Mouse (Mus musculus) liver, embryonic 12.5 days (tissue): ENCODE results near the gene Camsap1. TPM values are rescaled to one million over a fixed set of nuclear protein-coding genes. Genes with fewer than 3 reads are reported as not detected.

Experiments
- ATAC-seq: fragments of 200-750 bp; cut with Nextera tagmentation; 2 replicates; pipeline ENCODE4 v1.8.0; 2017; ENCODE audit warnings: moderate number of reproducible peaks, mild to moderate bottlenecking, moderate library complexity
- H3K27ac ChIP-seq: fragments of 300-500 bp; sonication (generic); 2 replicates; pipeline ENCODE4 v1.5.1; 2016; ENCODE audit warnings: mild to moderate bottlenecking
- H3K27me3 ChIP-seq: fragments of 300-500 bp; sonication (generic); replicated peaks from 2 replicates; pipeline ENCODE4 v1.6.1; 2016; ENCODE audit warnings: mild to moderate bottlenecking, moderate library complexity
- H3K36me3 ChIP-seq: fragments of 300-500 bp; sonication (generic); 2 replicates; pipeline ENCODE4 v1.6.1; 2016; ENCODE audit warnings: mild to moderate bottlenecking, moderate library complexity
- H3K4me1 ChIP-seq: fragments of 300-500 bp; sonication (generic); 2 replicates; pipeline ENCODE4 v1.6.1; 2016
- H3K4me2 ChIP-seq: fragments of 300-500 bp; sonication (generic); 2 replicates; pipeline ENCODE4 v1.6.1; 2016; ENCODE audit warnings: mild to moderate bottlenecking, moderate library complexity
- H3K4me3 ChIP-seq: fragments of 300-500 bp; sonication (generic); 2 replicates; pipeline ENCODE4 v1.5.1; 2016; ENCODE audit warnings: mild to moderate bottlenecking, moderate library complexity
- H3K9ac ChIP-seq: fragments of 300-500 bp; sonication (generic); 2 replicates; pipeline ENCODE4 v1.6.1; 2016; ENCODE audit warnings: mild to moderate bottlenecking, moderate library complexity
- H3K9me3 ChIP-seq: fragments of 300-500 bp; sonication (generic); replicated peaks from 2 replicates; pipeline ENCODE4 v1.6.1; 2016; ENCODE audit warnings: mild to moderate bottlenecking, moderate library complexity
- WGBS: fragments of 180-500 bp; shearing (Covaris S2); methylation state at CpG from one replicate; pipeline ENCODE4 v1.1.7; 2016; ENCODE audit not compliant: insufficient replicate concordance; 5-methylcytosine and 5-hydroxymethylcytosine counted together
- polyA plus RNA-seq: library from polyadenylated mRNA; unstranded; fragments of >200 nt; fragmentation: Nextera tagmentation; extraction: Ambion mirVana; gene quantifications from 2 replicates; pipeline ENCODE4 v1.2.1, GENCODE M21; 2016

The Camsap1 gene
- polyA plus RNA-seq, 1 experiment from 2014 or later = 13.0 TPM

DNA sequence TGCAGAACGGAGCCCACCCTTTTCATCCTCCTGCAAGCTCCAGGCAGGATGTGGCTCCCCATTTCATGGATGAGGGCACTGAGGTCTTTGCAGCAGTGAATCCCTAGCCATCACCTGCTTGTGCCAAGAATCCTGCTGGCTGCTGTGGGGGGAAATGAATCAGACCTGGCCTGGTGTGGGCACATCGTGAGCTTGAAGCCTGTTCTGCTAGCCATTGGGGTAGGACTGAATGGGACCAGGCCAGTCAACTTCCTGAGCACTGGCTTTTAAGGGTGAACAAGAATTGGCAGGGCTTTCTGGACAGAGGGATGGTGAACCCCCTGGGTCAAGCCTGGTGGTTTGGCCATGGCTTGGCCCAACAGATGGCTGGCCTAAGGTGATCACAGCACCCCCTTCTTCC lies 104.6 kb downstream of the Camsap1 start:
- H3K27me3 ChIP-seq = peaks cover 59% of the 10 kb centered on the region
- H3K9ac ChIP-seq = no peak overlapping the region
- H3K27ac ChIP-seq = no peak overlapping the region
- ATAC-seq = no peak
- no peaks in the 10 kb centered on the region for H3K36me3 ChIP-seq
- H3K4me2 ChIP-seq = no peak overlapping the region
- no peaks in the 10 kb centered on the region for H3K4me1 ChIP-seq
- no peaks in the 10 kb centered on the region for H3K9me3 ChIP-seq
- no peak overlapping the region for H3K4me3 ChIP-seq
- WGBS = 56% methylated on average over 2 of the region's 2 CpGs

DNA sequence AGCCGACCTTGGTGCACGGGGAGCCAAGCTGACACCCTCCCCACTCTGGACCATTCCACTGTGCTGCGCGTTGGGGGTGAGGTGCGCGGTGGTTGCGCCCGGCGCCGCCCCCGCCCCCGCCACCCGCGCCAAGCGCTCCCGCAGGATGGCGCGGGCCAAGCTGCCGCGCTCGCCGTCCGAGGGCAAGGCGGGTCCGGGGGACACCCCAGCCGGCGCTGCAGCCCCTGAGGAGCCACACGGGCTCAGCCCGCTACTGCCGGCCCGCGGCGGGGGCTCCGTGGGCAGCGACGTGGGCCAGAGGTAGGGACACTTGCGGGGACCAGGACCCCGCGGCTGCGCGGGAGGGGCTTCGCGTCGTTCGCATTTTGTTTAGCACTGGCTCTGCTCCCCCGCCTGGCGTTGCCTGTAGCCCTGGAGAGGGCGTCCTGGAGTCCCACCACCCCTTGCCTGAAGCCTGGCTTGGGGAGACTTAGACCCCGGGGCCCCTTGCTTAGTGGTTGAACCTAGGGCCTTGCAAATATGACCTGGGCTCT lies 105.3 kb downstream of the Camsap1 start:
- Histone ChIP-seq H3K27ac (no peak overlapping the region), H3K4me1 (no peaks in the 10 kb centered on the region), H3K4me3 (0 out of 2 replicates have a peak overlapping the region, but pooled peaks have one; percentile 7), H3K9ac (no peak overlapping the region), H3K4me2 (peak overlapping the region; percentile 49), H3K36me3 (no peaks in the 10 kb centered on the region), H3K9me3 (no peaks in the 10 kb centered on the region), H3K27me3 (peaks cover 59% of the 10 kb centered on the region)
- no peak for ATAC-seq
- 7% methylated on average over 38 of the region's 49 CpGs for WGBS

DNA sequence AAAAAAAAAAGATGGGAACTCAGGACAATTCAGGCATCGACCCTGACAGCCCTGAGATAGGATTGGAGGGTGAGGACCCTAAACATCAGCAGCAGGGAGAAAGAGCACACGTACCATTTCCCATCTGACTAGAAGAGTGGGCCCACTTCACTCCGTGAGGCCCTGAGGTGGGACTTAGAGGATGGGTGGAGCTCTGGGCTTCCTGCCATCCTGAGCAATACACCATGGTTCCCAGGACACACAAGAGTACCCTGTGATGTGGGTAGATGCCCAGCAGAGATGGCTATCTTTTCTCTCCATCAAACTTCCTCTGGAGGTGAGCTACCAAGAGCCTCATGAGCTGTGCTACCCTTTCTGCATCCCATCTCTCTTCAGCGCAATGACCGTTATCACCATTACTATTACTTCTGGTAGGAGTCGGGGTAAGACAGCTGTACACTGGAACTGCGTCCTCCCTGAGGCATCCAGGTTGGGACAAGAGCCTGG lies 105.8 kb downstream of the Camsap1 start:
- Histone ChIP-seq H3K9me3 (no peaks in the 10 kb centered on the region), H3K4me2 (peak overlapping the region; percentile 49), H3K4me3 (0 out of 2 replicates have a peak overlapping the region, but pooled peaks have one; percentile 7), H3K36me3 (no peaks in the 10 kb centered on the region), H3K27ac (no peak overlapping the region), H3K9ac (no peak overlapping the region), H3K27me3 (peaks cover 59% of the 10 kb centered on the region), H3K4me1 (no peaks in the 10 kb centered on the region)
- no peak for ATAC-seq
- 31% methylated on average over 7 of the region's 7 CpGs for WGBS

Other genes starting within 250 kb of the Camsap1 start
- not detected in 2 replicates for gene Obp2b, start 246.3 kb downstream of the Camsap1 start, polyA plus RNA-seq
- not detected in 2 replicates for gene Lcn3, start 217.7 kb downstream of the Camsap1 start, polyA plus RNA-seq
- gene Lcn11, start 206.3 kb downstream of the Camsap1 start, polyA plus RNA-seq = not detected in 2 replicates
- gene Gm13539, start 201.0 kb downstream of the Camsap1 start, polyA plus RNA-seq = not detected in 2 replicates
- gene Glt6d1, start 167.4 kb downstream of the Camsap1 start, polyA plus RNA-seq = not detected in 2 replicates
- gene Lcn9, start 160.1 kb downstream of the Camsap1 start, polyA plus RNA-seq = not detected in 2 replicates
- gene Sohlh1, start 136.0 kb downstream of the Camsap1 start, polyA plus RNA-seq = not detected in 2 replicates
- 0.02 TPM in 1 of 2 replicates, not detected in the other for gene Kcnt1, start 119.5 kb downstream of the Camsap1 start, polyA plus RNA-seq
- 487 and 506 TPM in 2 replicates for gene Ubac1, start 38.5 kb upstream of the Camsap1 start, polyA plus RNA-seq
- gene Nacc2, start 139.9 kb upstream of the Camsap1 start, polyA plus RNA-seq = 3.0 and 3.2 TPM in 2 replicates
- 0.22 TPM in 1 of 2 replicates, not detected in the other for gene Lhx3, start 225.0 kb upstream of the Camsap1 start, polyA plus RNA-seq